Mouse (Mus musculus) spleen, postnatal 0 days (tissue): Measurements from ENCODE around the gene Sprr2j-ps. TPM values are rescaled to one million over a fixed set of nuclear protein-coding genes. Genes with fewer than 3 reads are reported as not detected.

ENCODE experiments used
- polyA plus RNA-seq: library from polyadenylated mRNA; unstranded; fragments of >200 nt; fragmentation: Nextera tagmentation; extraction: Ambion mirVana; gene quantifications from 2 replicates; pipeline ENCODE4 v1.2.1, GENCODE M21; 2015

The Sprr2j-ps gene
- polyA plus RNA-seq: not detected in 2 replicates

GRCm38 (mm10) chr3:92417782-92418181 lies at the start of gene Sprr2j-ps:
Gene Sprr2j-ps (plus strand): TSS chr3:92418082.

GRCm38 (mm10) chr3:92385385-92385784 lies 32.5 kb upstream of the Sprr2j-ps start, which contains the start of gene Sprr2h:
Gene Sprr2h (plus strand): TSS chr3:92385685.

GRCm38 (mm10) chr3:92407691-92408090 lies 10.2 kb upstream of the Sprr2j-ps start, which contains the start of gene Sprr2i:
Gene Sprr2i (plus strand): TSS chr3:92407991.

GRCm38 (mm10) chr3:92429323-92429722 lies 11.4 kb downstream of the Sprr2j-ps start, which contains the start of gene Gm9774:
Gene Gm9774 (minus strand): TSS chr3:92429423.

GRCm38 (mm10) chr3:92432282-92432681 lies 14.4 kb downstream of the Sprr2j-ps start, which contains the start of gene Sprr2k:
Gene Sprr2k (plus strand): TSS chr3:92432582.

GRCm38 (mm10) chr3:92438689-92439088 lies 20.8 kb downstream of the Sprr2j-ps start, which contains the start of gene Sprr1b:
Gene Sprr1b (minus strand): TSS chr3:92438789.

GRCm38 (mm10) chr3:92458620-92459019 lies 40.7 kb downstream of the Sprr2j-ps start, which contains the start of gene Sprr3:
Gene Sprr3 (minus strand): TSS chr3:92458720.

Other genes with a start within 250 kb of the Sprr2j-ps start
- gene Sprr2a1, start 202.3 kb upstream of the Sprr2j-ps start, polyA plus RNA-seq: not detected in 2 replicates
- 0.87 and 0.88 TPM in 2 replicates for gene Sprr2a2, start 202.2 kb upstream of the Sprr2j-ps start, polyA plus RNA-seq
- not detected in 2 replicates for gene Sprr2a3, start 132.7 kb upstream of the Sprr2j-ps start, polyA plus RNA-seq
- gene Sprr2b, start 101.5 kb upstream of the Sprr2j-ps start, polyA plus RNA-seq: not detected in 2 replicates
- not detected in 2 replicates for gene Sprr2d, start 78.9 kb upstream of the Sprr2j-ps start, polyA plus RNA-seq
- not detected in 2 replicates for gene Sprr2e, start 65.9 kb upstream of the Sprr2j-ps start, polyA plus RNA-seq
- not detected in 2 replicates for gene Sprr2f, start 52.9 kb upstream of the Sprr2j-ps start, polyA plus RNA-seq
- gene Sprr2h, start 32.4 kb upstream of the Sprr2j-ps start, polyA plus RNA-seq: not detected in 2 replicates
- not detected in 2 replicates for gene Sprr2i, start 10.1 kb upstream of the Sprr2j-ps start, polyA plus RNA-seq
- 6.8 and 7.6 TPM in 2 replicates for gene Gm9774, start 11.3 kb downstream of the Sprr2j-ps start, polyA plus RNA-seq
- not detected in 2 replicates for gene Sprr2k, start 14.5 kb downstream of the Sprr2j-ps start, polyA plus RNA-seq
- gene Sprr1b, start 20.7 kb downstream of the Sprr2j-ps start, polyA plus RNA-seq: not detected in 2 replicates
- 0.11 TPM in 1 of 2 replicates, not detected in the other for gene Sprr3, start 40.6 kb downstream of the Sprr2j-ps start, polyA plus RNA-seq
- 0.17 TPM in 1 of 2 replicates, not detected in the other for gene Sprr1a, start 67.8 kb downstream of the Sprr2j-ps start, polyA plus RNA-seq
- gene Sprr4, start 82.4 kb downstream of the Sprr2j-ps start, polyA plus RNA-seq: not detected in 2 replicates
- gene 2310046K23Rik, start 116.4 kb downstream of the Sprr2j-ps start, polyA plus RNA-seq: not detected in 2 replicates
- gene Ivl, start 155.7 kb downstream of the Sprr2j-ps start, polyA plus RNA-seq: 0.12 and 0.19 TPM in 2 replicates
- gene Smcp, start 170.9 kb downstream of the Sprr2j-ps start, polyA plus RNA-seq: not detected in 2 replicates
- not detected in 2 replicates for gene 2210017I01Rik, start 189.4 kb downstream of the Sprr2j-ps start, polyA plus RNA-seq
- gene Lce6a, start 203.6 kb downstream of the Sprr2j-ps start, polyA plus RNA-seq: not detected in 2 replicates
- gene Lce1a1, start 230.2 kb downstream of the Sprr2j-ps start, polyA plus RNA-seq: not detected in 2 replicates
- gene Lce1b, start 238.8 kb downstream of the Sprr2j-ps start, polyA plus RNA-seq: not detected in 2 replicates